Mouse (Mus musculus): ENCODE measurements around the gene Taf3.

Taf3 gene

GRCm38 (mm10) chr2:9956546-9956945 is 91.8 kb downstream of the Taf3 start:
- no peak for DNase-seq (ENCODE audit: extremely low spot score)

DNA sequence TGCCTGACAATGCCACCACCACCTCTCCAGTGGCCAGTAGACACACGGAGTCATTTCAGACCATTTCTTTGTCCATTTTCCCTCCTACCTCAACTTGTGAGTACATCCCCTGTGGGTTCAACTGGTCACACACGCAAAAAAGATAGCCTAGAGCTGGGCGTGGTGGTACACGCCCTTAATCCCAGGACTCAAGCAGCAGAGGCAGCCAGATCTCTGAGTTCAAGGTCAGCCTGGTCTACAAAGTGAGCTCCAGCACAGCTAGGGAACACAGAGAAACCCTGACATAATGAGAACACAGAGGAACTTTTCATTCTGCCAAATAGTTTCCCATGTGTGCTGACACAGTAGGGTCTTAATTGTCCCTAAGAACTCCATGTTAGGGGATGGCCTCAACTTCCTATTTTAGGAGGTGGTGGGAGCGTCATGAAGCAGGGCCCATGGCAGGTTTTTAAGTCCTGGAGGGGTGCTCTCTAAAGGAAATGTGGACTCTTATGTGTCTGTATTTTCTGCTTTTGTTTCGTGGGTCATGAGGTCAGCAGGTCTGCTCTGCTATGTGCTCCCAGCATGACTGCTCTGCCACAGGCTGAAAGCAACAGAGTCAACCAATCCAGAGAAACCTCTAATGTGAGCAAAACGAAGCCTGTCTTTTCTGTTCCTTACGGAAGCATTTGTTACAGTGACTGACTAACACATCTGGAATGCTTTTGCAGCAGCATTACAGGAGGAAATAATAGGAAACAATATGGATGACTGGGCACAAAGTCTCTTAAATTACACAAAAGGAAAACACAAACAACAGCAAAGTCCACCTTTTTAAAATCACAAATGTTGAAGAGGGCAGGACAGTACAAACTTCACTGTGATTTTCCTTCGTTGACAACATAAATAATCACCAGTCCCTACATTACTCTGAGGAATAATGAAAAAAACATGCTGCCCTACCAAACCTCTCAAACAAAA is 92.5 kb downstream of the Taf3 start:
- DNase-seq (ENCODE audit: extremely low spot score) = peak; percentile 48

DNA sequence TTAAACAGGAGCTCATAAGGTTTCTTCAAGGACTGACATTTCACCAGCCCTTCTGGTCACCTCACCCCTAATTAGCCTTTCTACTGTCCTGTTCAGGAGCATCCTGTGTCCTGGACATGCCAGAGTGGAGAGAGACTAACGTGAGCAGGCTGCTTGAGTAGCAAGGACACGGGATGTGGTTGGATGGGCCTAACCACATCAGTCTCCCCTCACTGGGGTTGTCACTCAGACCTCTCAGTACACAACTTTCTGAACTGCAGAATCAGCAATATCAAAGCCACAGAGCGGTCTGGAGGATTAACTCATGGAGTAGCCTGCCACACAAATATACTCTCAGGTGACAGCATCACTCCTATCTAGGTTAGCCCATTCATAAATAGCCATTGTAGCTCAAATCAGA is 101.7 kb downstream of the Taf3 start:
- no peak for DNase-seq (ENCODE audit: extremely low spot score)

- DNase-seq (ENCODE audit: extremely low spot score) = no peak
Measured at GRCm38 (mm10) chr2:9945611-9946010, 102.8 kb downstream of the Taf3 start.

DNA sequence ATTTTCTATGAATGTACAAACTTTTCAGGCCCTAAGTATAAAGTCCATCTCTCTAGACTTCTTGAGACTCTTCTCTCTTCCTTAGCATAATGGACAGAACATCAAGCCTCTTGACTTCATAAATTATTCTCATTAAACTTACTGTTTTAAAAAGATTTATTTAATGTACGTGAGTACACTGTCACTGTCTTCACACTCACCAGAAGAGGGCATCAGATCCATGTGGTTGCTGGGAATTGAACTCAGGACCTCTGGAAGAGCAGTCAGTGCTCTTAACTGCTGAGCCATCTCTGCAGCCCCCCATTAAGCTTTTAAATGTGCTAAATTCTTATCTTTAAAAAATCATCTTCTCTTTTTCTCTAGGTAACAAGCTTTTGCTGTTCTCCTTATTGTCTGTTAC is 105.4 kb downstream of the Taf3 start:
- no peak for DNase-seq (ENCODE audit: extremely low spot score)

- DNase-seq (ENCODE audit: extremely low spot score) = no peak
Measured at GRCm38 (mm10) chr2:9939250-9939649, 109.1 kb downstream of the Taf3 start.

- peak; percentile 32 for DNase-seq (ENCODE audit: extremely low spot score)
Measured at GRCm38 (mm10) chr2:9935965-9936364, 112.4 kb downstream of the Taf3 start.

- no peak for DNase-seq (ENCODE audit: extremely low spot score)
Measured at GRCm38 (mm10) chr2:9926905-9927283, 121.5 kb downstream of the Taf3 start.

DNA sequence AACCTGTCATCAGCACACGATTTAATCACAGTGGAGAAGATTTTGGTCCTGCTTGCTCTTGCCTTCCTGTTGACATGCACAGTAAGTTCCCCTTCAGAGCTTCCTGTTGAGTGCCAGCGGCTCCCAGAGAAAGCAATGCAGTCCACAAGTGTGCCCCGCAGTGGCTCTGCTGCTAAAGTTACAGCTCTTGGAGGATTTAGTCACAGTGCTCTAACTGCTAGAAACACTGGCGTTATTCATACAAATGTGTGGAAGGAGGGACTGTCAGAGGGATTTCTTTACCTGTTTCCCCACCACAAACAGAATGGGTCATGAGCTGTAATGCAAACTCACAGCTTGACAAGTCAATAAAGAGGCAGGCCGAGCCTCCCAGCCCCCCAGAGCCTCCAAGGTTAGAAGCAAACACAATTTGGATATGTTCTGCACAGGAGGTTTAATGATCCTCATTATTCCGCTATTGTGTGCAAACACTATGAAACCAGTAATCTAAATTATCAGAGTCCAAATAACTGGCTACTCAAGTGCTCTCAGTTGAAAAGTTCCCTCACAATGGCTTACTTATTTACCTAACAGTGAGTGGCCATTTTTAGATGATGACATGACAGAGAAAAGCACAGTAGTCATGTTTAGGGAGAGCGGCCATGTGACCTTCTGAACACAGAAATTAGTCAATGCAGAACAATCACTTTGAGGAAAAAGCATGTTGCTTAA is 122.0 kb downstream of the Taf3 start:
- DNase-seq (ENCODE audit: extremely low spot score) = no peak

DNA sequence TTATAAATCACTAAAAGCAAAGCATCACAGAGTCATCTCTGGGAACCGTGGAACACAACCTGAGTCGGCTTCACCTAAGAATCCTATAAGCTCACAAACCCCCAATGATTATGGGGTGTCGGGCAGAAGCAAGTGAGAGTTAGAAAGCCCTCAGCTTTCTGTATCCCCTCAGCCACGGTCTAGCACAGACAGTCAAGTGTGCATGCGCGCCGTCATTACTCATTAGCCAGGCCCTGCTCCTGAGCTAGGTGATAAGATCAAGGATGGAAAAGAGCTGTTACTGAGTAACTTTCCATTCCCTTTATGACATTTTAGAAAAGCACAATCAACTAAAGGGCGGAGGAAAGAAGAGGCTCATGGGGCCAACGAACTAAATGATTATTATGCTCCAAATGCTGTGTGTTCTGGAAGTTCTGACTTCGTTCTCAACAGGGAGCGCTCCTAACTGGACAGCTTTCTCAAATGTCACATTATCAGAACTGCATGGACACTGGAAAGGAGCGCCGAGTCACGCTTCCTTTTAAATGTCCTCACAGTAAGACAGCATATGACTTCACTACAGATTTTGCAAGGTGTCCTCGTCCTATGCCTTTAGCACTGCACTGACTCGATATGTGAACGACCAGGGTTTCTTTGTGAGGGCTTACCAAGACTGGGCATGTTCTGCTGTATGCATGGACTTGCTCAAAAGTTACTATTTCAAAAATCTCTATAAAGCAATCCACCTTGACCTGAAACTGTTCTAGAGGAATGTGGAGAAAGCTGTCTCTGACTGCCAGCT is 129.5 kb downstream of the Taf3 start:
- no peak for DNase-seq (ENCODE audit: extremely low spot score)

- DNase-seq (ENCODE audit: extremely low spot score) = no peak
Measured at GRCm38 (mm10) chr2:9917602-9918001, 130.8 kb downstream of the Taf3 start.

DNA sequence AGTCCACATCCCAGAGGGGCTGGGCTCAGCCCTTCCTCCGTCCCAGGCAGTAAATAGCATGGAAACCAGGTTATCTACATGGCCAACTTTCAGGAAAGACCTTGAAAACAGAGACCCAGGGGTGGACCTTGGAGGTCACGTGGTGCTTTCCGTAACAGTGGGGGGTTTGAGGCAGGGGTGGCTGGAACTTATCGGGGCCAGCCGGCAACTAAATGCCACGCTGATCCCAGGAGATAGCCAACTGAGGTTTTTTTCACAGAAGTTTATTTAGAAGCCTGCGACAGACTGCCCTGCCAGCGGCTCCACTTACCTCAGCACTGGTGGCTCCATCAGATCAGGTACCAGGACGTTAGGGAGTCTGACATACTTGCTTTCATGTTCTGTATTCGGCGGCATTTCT is 142.4 kb downstream of the Taf3 start:
- peak; percentile 32 for DNase-seq (ENCODE audit: extremely low spot score)

DNA sequence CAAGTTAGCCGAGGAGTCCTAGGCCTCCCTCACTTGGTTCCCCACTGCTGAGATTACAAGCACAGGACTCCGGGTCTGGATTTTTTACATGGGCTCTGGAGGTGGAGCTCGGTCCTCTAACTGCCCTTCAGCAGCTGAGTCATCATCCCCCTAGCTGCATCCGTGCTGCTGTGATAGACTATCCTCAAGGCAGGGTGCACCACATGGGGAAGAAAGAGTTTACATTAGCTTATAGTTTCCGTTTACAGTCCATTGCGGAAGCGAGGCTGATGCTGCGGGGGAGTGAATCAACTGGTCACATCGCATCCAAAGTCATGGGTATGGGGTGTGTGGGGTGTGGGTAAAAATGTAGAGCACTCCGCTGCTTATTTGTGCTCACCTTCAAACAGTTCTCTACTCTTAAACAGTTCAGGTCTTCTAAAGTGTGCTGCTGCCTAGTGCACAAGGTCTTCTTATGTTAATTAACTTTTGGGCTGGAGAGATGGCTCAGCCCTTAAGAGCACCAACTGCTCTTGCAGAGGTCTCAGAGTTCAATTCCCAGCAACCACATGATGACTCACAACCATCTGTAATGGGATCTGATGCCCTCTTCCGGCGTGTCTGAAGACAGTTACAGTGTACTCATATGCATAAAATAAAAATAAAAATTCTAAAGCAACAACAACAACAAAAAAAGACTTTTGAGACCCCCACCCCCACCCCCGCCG is 144.4 kb downstream of the Taf3 start:
- no peak for DNase-seq (ENCODE audit: extremely low spot score)

DNA sequence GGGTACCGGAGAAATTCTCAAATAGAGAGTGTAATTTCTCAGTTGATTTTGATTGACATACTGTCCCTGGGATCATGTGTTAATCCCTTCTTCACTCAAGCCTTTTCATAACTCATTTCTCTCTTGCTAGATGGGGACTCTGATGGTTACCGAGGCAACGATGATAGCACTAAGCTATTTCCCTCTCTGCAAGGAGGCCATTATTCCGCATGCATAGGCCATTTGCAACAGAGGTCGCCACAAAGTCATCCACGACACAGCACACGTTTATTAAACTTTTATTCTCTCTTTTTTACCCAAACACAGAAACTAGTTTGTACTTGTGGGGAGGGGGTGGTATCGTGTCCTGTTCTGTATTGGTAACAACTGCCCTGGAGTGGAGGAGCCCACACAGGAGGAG is 150.6 kb downstream of the Taf3 start:
- DNase-seq (ENCODE audit: extremely low spot score) = peak; percentile 34

DNA sequence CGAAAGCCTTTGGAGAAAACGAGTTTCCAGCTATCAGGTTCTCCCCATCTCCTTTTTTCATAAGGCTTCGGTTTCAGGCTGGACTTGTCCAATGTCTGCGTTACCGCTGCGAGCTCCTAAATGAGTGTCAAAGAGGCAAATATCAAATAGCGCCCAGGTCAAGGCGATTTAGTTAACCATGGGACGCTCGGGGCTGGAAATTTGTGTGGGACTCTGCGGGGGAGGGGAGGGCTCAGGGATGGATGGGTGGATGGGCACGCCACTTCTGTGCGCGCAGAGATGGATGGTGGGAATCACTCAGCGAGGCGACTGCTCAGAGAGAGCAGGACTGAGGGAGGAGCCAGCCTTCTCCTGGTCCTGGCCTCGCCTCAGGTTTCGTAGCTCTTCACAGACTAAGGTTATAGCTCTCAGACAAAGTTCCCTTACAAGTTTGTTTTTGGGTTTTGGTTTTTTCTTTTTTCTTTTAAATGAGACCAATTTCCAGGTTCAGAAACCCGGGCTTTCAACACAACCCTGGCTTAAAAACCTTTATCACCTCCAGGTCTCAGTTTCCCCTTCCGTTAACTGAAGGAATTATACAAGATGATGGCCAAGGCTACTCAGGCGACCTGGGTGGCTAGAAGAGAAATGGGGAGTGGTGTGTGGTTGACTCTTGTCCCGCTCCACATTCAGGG is 152.2 kb downstream of the Taf3 start:
- DNase-seq (ENCODE audit: extremely low spot score) = peak; percentile 54

GRCm38 (mm10) chr2:9894836-9895593 is 153.4 kb downstream of the Taf3 start:
- DNase-seq (ENCODE audit: extremely low spot score) = peak; percentile 27

DNA sequence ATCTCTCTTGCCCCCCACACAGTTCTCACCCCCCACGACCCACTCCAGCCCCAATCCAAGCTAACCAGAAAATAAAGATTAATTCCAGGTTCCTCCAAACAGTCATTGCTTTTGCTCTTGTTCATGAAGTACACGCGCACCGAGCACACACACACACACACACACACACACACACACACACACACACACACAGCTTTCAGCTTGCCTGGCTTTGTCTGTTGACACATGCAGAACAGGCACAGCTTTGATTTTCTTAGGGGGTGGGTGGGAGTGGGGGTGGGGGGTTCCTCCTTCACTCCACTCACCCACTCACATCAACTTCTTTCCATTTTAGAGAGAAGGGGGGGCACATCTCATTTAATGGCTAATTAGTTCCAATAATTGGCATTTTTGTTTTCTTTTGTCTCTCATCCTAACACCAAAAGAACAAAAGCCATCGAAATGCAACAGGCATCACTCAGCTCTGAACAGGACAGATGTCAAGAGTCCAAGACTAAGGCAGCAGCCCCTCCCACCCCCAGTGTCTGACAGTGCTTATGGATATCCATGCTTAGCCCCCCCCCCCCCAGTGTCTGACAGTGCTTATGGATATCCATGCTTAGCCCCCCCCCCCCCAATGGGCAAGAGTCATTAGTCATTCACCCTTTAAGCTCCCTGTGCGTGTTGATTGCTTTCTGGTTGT is 155.0 kb downstream of the Taf3 start:
- DNase-seq (ENCODE audit: extremely low spot score) = peak; percentile 47

- DNase-seq (ENCODE audit: extremely low spot score) = no peak
Measured at GRCm38 (mm10) chr2:9892541-9892940, 155.9 kb downstream of the Taf3 start.

- peak; percentile 10 for DNase-seq (ENCODE audit: extremely low spot score)
Measured at GRCm38 (mm10) chr2:9890906-9891305, 157.5 kb downstream of the Taf3 start.

DNA sequence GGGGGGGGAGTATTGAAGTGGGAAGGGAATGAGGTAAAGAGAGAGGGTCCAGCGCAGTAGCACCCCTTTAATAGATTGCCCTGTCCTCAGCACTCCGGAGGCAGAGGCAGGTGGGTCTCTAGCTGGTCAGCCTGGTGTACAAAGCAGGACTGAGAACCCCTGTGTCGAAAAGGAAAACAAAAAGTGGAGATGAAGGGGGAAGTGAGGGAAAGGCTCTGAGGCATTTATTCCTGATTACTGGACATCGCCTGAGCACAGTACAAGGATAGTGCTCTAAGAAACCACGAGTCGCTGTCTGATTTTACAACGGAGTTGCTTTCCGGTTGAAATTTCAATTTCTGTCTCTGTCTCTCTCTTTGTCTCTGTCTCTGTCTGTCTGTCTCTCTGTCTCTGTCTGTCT is 158.1 kb downstream of the Taf3 start:
- peak; percentile 17 for DNase-seq (ENCODE audit: extremely low spot score)

All from embryo, embryonic 9.5 days (tissue).